Mouse (Mus musculus): ENCODE data around the gene Adamtsl5. TPM values are rescaled to one million over a fixed set of nuclear protein-coding genes. Genes with fewer than 3 reads are reported as not detected.

Gene Adamtsl5
- total and polyA plus RNA-seq, 2 experiments from 2014 or later: 14.6 to 34.6 TPM

DNA sequence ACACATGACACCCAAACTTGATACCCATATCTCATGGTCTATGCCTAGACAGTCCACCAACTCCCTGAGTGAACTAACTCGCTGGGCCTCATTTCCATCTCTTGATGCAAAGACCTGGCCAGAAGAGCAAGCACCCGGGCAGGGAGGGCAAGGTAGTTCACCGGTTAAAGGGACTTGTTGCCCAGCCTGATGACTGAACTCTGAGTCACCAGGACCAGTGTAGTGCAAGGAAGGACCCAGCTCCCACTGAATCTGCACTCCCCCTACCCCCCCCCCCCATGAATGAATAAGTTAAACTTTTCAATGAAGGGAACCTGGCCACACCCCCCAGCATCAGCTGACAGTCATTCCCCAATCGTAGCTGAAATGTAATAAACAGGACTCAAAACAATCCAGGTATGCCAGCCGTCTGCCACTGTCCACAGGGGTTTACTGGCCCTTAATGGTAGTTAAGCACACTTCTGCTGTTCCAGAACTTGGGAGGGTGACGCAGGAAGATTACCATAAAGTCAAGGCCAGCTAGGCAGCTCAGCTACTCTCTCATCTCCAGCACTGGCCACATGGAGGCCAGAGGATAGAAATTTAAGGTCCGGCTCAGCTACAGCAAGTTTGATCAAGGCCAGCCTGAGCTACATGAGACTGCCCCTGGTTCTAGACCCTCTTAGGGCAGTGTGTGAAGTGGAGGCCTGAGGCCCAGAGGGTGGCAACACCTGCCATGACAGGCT lies 34.6 kb upstream of the Adamtsl5 start:
- DNase-seq (ENCODE audit: low spot score) (no peak), ATAC-seq (ENCODE audit: insufficient read depth, low read depth) (no peak)
- H3K9me3 ChIP-seq (replicated peaks; ENCODE audit: control insufficient read depth, low read length): no peaks in the 10 kb centered on the region
- peaks cover 32% of the 10 kb centered on the region for H3K36me3 ChIP-seq (replicated peaks; ENCODE audit: control insufficient read depth, insufficient read depth, low read length)
- no peak for TF ChIP-seq EP300 (IDR thresholded peaks at IDR 0.05; ENCODE audit: low read depth)
- 85% methylated on average over 7 of the region's 7 CpGs for WGBS
- no peak overlapping the region for H3K9ac ChIP-seq (replicated peaks; ENCODE audit: low read depth, low read length)
- peaks cover 15% of the 10 kb centered on the region for H3K4me1 ChIP-seq (ENCODE audit: control insufficient read depth, insufficient read depth)
- H3K4me2 ChIP-seq (ENCODE audit: low read depth, low read length): no peak overlapping the region
- no peak overlapping the region for H3K27ac ChIP-seq (ENCODE audit: low read depth)
- H3K27me3 ChIP-seq (ENCODE audit: control insufficient read depth, insufficient read depth, low read length): no peaks in the 10 kb centered on the region
- H3K4me3 ChIP-seq (ENCODE audit: low read depth, low read length): no peak overlapping the region

DNA sequence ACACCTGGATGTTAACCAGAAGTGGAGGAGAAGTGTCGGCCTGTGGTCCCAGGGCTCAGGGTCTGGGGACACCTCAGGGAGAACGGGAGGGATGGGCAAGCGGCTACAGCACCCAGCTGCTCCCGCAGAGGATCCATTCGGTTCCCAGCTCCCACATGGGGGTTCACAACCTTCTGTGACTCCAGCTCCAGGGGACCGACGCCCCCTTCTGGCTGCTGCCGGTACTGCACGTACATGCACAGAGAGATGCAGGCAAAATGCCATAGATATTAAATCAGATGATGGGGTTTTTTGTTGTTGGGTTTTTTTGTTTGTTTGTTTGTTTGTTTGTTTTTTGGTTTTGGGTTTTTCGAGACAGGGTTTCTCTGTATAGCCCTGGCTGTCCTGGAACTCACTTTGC lies 29.5 kb upstream of the Adamtsl5 start:
- Histone ChIP-seq H3K4me3 (ENCODE audit: low read depth, low read length) (no peak overlapping the region), H3K9me3 (replicated peaks; ENCODE audit: control insufficient read depth, low read length) (no peaks in the 10 kb centered on the region), H3K27me3 (ENCODE audit: control insufficient read depth, insufficient read depth, low read length) (0 out of 2 replicates have a peak, but pooled peaks cover 5% of the 10 kb centered on the region), H3K9ac (replicated peaks; ENCODE audit: low read depth, low read length) (no peak overlapping the region), H3K27ac (ENCODE audit: low read depth) (no peak overlapping the region), H3K4me1 (ENCODE audit: control insufficient read depth, insufficient read depth) (no peaks in the 10 kb centered on the region), H3K4me2 (ENCODE audit: low read depth, low read length) (no peak overlapping the region), H3K36me3 (replicated peaks; ENCODE audit: control insufficient read depth, insufficient read depth, low read length) (peaks cover 29% of the 10 kb centered on the region)
- no peak for ATAC-seq (ENCODE audit: insufficient read depth, low read depth)
- 40% methylated on average over 10 of the region's 10 CpGs for WGBS
- no peak for DNase-seq (ENCODE audit: low spot score)
- TF ChIP-seq EP300 (IDR thresholded peaks at IDR 0.05; ENCODE audit: low read depth) (no peak), CTCF (IDR thresholded peaks at IDR 0.05; ENCODE audit: low read depth) (peak; percentile 43)

- ATAC-seq (ENCODE audit: insufficient read depth, low read depth) (peak; percentile 64; the same call in 1 of the 2 replicates), DNase-seq (ENCODE audit: low spot score) (peak; percentile 83)
- Histone ChIP-seq H3K9ac (replicated peaks; ENCODE audit: low read depth, low read length) (no peak overlapping the region), H3K4me1 (ENCODE audit: control insufficient read depth, insufficient read depth) (no peaks in the 10 kb centered on the region), H3K36me3 (replicated peaks; ENCODE audit: control insufficient read depth, insufficient read depth, low read length) (peaks cover 13% of the 10 kb centered on the region), H3K27ac (ENCODE audit: low read depth) (no peak overlapping the region), H3K27me3 (ENCODE audit: control insufficient read depth, insufficient read depth, low read length) (0 out of 2 replicates have a peak, but pooled peaks cover 5% of the 10 kb centered on the region), H3K4me2 (ENCODE audit: low read depth, low read length) (no peak overlapping the region), H3K9me3 (replicated peaks; ENCODE audit: control insufficient read depth, low read length) (no peaks in the 10 kb centered on the region), H3K4me3 (ENCODE audit: low read depth, low read length) (no peak overlapping the region)
- WGBS: 3% methylated on average over 7 of the region's 7 CpGs
- TF ChIP-seq CTCF (IDR thresholded peaks at IDR 0.05; ENCODE audit: low read depth) (peak; percentile 91), EP300 (IDR thresholded peaks at IDR 0.05; ENCODE audit: low read depth) (no peak)
These were observed 27.9 kb upstream of the Adamtsl5 start for GRCm38 (mm10) chr10:80376160-80376559.

DNA sequence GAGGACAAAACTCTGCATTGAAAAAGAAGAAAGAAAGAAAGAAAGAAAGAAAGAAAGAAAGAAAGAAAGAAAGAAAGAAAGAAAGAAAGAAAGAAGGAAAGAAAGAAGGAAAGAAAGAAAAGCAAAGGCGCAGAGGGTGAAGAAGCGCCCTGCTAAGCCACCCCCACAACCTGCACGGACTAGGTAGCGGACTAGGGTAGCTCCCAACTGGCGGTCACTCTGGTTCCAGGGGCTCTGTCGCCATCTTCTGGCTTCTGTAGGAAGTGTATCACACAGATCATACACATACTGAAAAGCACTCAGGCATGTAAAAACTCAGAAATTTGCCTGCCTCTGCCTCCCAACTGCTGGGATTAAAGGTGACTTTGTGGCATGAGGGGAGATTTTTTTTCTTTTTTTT lies 25.9 kb upstream of the Adamtsl5 start:
- DNase-seq (ENCODE audit: low spot score) (no peak), ATAC-seq (ENCODE audit: insufficient read depth, low read depth) (no peak; the same call in 1 of the 2 replicates)
- Histone ChIP-seq H3K4me1 (ENCODE audit: control insufficient read depth, insufficient read depth) (no peaks in the 10 kb centered on the region), H3K4me2 (ENCODE audit: low read depth, low read length) (no peak overlapping the region), H3K27me3 (ENCODE audit: control insufficient read depth, insufficient read depth, low read length) (0 out of 2 replicates have a peak, but pooled peaks cover 5% of the 10 kb centered on the region), H3K9ac (replicated peaks; ENCODE audit: low read depth, low read length) (no peak overlapping the region), H3K27ac (ENCODE audit: low read depth) (no peak overlapping the region), H3K4me3 (ENCODE audit: low read depth, low read length) (no peak overlapping the region), H3K9me3 (replicated peaks; ENCODE audit: control insufficient read depth, low read length) (no peaks in the 10 kb centered on the region), H3K36me3 (replicated peaks; ENCODE audit: control insufficient read depth, insufficient read depth, low read length) (no peaks in the 10 kb centered on the region)
- peak; percentile 62 for TF ChIP-seq CTCF (IDR thresholded peaks at IDR 0.05; ENCODE audit: low read depth)
- TF ChIP-seq EP300 (IDR thresholded peaks at IDR 0.05; ENCODE audit: low read depth): no peak
- WGBS: 20% methylated on average over 6 of the region's 6 CpGs

GRCm38 (mm10) chr10:80372706-80373105 lies 24.5 kb upstream of the Adamtsl5 start:
- Histone ChIP-seq H3K36me3 (replicated peaks; ENCODE audit: control insufficient read depth, insufficient read depth, low read length) (no peaks in the 10 kb centered on the region), H3K9ac (replicated peaks; ENCODE audit: low read depth, low read length) (no peak overlapping the region), H3K27ac (ENCODE audit: low read depth) (no peak overlapping the region), H3K4me2 (ENCODE audit: low read depth, low read length) (no peak overlapping the region), H3K4me1 (ENCODE audit: control insufficient read depth, insufficient read depth) (no peaks in the 10 kb centered on the region), H3K4me3 (ENCODE audit: low read depth, low read length) (no peak overlapping the region), H3K27me3 (ENCODE audit: control insufficient read depth, insufficient read depth, low read length) (0 out of 2 replicates have a peak, but pooled peaks cover 8% of the 10 kb centered on the region), H3K9me3 (replicated peaks; ENCODE audit: control insufficient read depth, low read length) (no peaks in the 10 kb centered on the region)
- ATAC-seq (ENCODE audit: insufficient read depth, low read depth) (no peak), DNase-seq (ENCODE audit: low spot score) (no peak)
- WGBS: 70% methylated on average over 6 of the region's 6 CpGs
- no peak for TF ChIP-seq CTCF (IDR thresholded peaks at IDR 0.05; ENCODE audit: low read depth)
- TF ChIP-seq EP300 (IDR thresholded peaks at IDR 0.05; ENCODE audit: low read depth): no peak

- H3K4me1 ChIP-seq (ENCODE audit: control insufficient read depth, insufficient read depth): no peaks in the 10 kb centered on the region
- H3K9me3 ChIP-seq (replicated peaks; ENCODE audit: control insufficient read depth, low read length): no peaks in the 10 kb centered on the region
- ATAC-seq (ENCODE audit: insufficient read depth, low read depth) (no peak), DNase-seq (ENCODE audit: low spot score) (no peak)
- H3K9ac ChIP-seq (replicated peaks; ENCODE audit: low read depth, low read length): no peak overlapping the region
- H3K27me3 ChIP-seq (ENCODE audit: control insufficient read depth, insufficient read depth, low read length): 0 out of 2 replicates have a peak, but pooled peaks cover 8% of the 10 kb centered on the region
- no peaks in the 10 kb centered on the region for H3K36me3 ChIP-seq (replicated peaks; ENCODE audit: control insufficient read depth, insufficient read depth, low read length)
- H3K4me3 ChIP-seq (ENCODE audit: low read depth, low read length): no peak overlapping the region
- H3K27ac ChIP-seq (ENCODE audit: low read depth): no peak overlapping the region
- H3K4me2 ChIP-seq (ENCODE audit: low read depth, low read length): no peak overlapping the region
- no peak for TF ChIP-seq EP300 (IDR thresholded peaks at IDR 0.05; ENCODE audit: low read depth)
- no peak for TF ChIP-seq CTCF (IDR thresholded peaks at IDR 0.05; ENCODE audit: low read depth)
- WGBS: 61% methylated on average over 9 of the region's 9 CpGs
These were observed 23.8 kb upstream of the Adamtsl5 start for GRCm38 (mm10) chr10:80371983-80372382.

Measured in heart, postnatal 0 days (tissue).